Mouse (Mus musculus): ENCODE data around the gene Cluap1. TPM values are rescaled to one million over a fixed set of nuclear protein-coding genes. Genes with fewer than 3 reads are reported as not detected.

Gene Cluap1
- total and polyA plus RNA-seq, 2 experiments from 2014 or later = 5.6 to 16.2 TPM

- Histone ChIP-seq H3K27me3 (ENCODE audit: control insufficient read depth, insufficient read depth, low read length) (no peaks in the 10 kb centered on the region), H3K4me2 (ENCODE audit: low read depth, low read length) (no peak overlapping the region), H3K4me3 (ENCODE audit: low read depth, low read length) (no peak overlapping the region), H3K9ac (replicated peaks; ENCODE audit: low read depth, low read length) (no peak overlapping the region), H3K36me3 (replicated peaks; ENCODE audit: control insufficient read depth, insufficient read depth, low read length) (peaks cover 74% of the 10 kb centered on the region), H3K9me3 (replicated peaks; ENCODE audit: control insufficient read depth, low read length) (no peaks in the 10 kb centered on the region), H3K4me1 (ENCODE audit: control insufficient read depth, insufficient read depth) (no peaks in the 10 kb centered on the region), H3K27ac (ENCODE audit: low read depth) (no peak overlapping the region)
- WGBS = 93% methylated on average over 4 of the region's 4 CpGs
- DNase-seq (ENCODE audit: low spot score) (no peak), ATAC-seq (ENCODE audit: insufficient read depth, low read depth) (no peak)
- TF ChIP-seq EP300 (IDR thresholded peaks at IDR 0.05; ENCODE audit: low read depth) = no peak
- no peak for TF ChIP-seq CTCF (IDR thresholded peaks at IDR 0.05; ENCODE audit: low read depth)
These were observed 15.4 kb downstream of the Cluap1 start for GRCm38 (mm10) chr16:3923966-3924365.

- no peak overlapping the region for H3K4me3 ChIP-seq (ENCODE audit: low read depth, low read length)
- H3K4me1 ChIP-seq (ENCODE audit: control insufficient read depth, insufficient read depth) = no peaks in the 10 kb centered on the region
- ATAC-seq (ENCODE audit: insufficient read depth, low read depth) = no peak
- DNase-seq (ENCODE audit: low spot score) = no peak
- peaks cover 56% of the 10 kb centered on the region for H3K36me3 ChIP-seq (replicated peaks; ENCODE audit: control insufficient read depth, insufficient read depth, low read length)
- 57% methylated on average over 1 of the region's 1 CpGs for WGBS
- H3K9ac ChIP-seq (replicated peaks; ENCODE audit: low read depth, low read length) = no peak overlapping the region
- no peak overlapping the region for H3K4me2 ChIP-seq (ENCODE audit: low read depth, low read length)
- H3K9me3 ChIP-seq (replicated peaks; ENCODE audit: control insufficient read depth, low read length) = no peaks in the 10 kb centered on the region
- H3K27ac ChIP-seq (ENCODE audit: low read depth) = no peak overlapping the region
- no peak for TF ChIP-seq CTCF (IDR thresholded peaks at IDR 0.05; ENCODE audit: low read depth)
- no peak for TF ChIP-seq EP300 (IDR thresholded peaks at IDR 0.05; ENCODE audit: low read depth)
- no peaks in the 10 kb centered on the region for H3K27me3 ChIP-seq (ENCODE audit: control insufficient read depth, insufficient read depth, low read length)
These were observed 20.0 kb downstream of the Cluap1 start for GRCm38 (mm10) chr16:3928582-3928981.

GRCm38 (mm10) chr16:3929151-3929550 is 20.6 kb downstream of the Cluap1 start:
- no peaks in the 10 kb centered on the region for H3K9me3 ChIP-seq (replicated peaks; ENCODE audit: control insufficient read depth, low read length)
- no peak overlapping the region for H3K9ac ChIP-seq (replicated peaks; ENCODE audit: low read depth, low read length)
- no peak for TF ChIP-seq CTCF (IDR thresholded peaks at IDR 0.05; ENCODE audit: low read depth)
- no peak for TF ChIP-seq EP300 (IDR thresholded peaks at IDR 0.05; ENCODE audit: low read depth)
- H3K27ac ChIP-seq (ENCODE audit: low read depth) = no peak overlapping the region
- H3K4me2 ChIP-seq (ENCODE audit: low read depth, low read length) = no peak overlapping the region
- H3K4me3 ChIP-seq (ENCODE audit: low read depth, low read length) = no peak overlapping the region
- H3K36me3 ChIP-seq (replicated peaks; ENCODE audit: control insufficient read depth, insufficient read depth, low read length) = peaks cover 56% of the 10 kb centered on the region
- DNase-seq (ENCODE audit: low spot score) (no peak), ATAC-seq (ENCODE audit: insufficient read depth, low read depth) (no peak)
- no peaks in the 10 kb centered on the region for H3K4me1 ChIP-seq (ENCODE audit: control insufficient read depth, insufficient read depth)
- no peaks in the 10 kb centered on the region for H3K27me3 ChIP-seq (ENCODE audit: control insufficient read depth, insufficient read depth, low read length)
- 73% methylated on average over 7 of the region's 7 CpGs for WGBS

GRCm38 (mm10) chr16:3933536-3933935 is 24.9 kb downstream of the Cluap1 start:
- TF ChIP-seq CTCF (IDR thresholded peaks at IDR 0.05; ENCODE audit: low read depth) (no peak), EP300 (IDR thresholded peaks at IDR 0.05; ENCODE audit: low read depth) (no peak)
- Histone ChIP-seq H3K9me3 (replicated peaks; ENCODE audit: control insufficient read depth, low read length) (no peaks in the 10 kb centered on the region), H3K4me1 (ENCODE audit: control insufficient read depth, insufficient read depth) (no peaks in the 10 kb centered on the region), H3K27ac (ENCODE audit: low read depth) (no peak overlapping the region), H3K4me2 (ENCODE audit: low read depth, low read length) (no peak overlapping the region), H3K36me3 (replicated peaks; ENCODE audit: control insufficient read depth, insufficient read depth, low read length) (peaks cover 65% of the 10 kb centered on the region), H3K27me3 (ENCODE audit: control insufficient read depth, insufficient read depth, low read length) (no peaks in the 10 kb centered on the region), H3K9ac (replicated peaks; ENCODE audit: low read depth, low read length) (no peak overlapping the region), H3K4me3 (ENCODE audit: low read depth, low read length) (no peak overlapping the region)
- no peak for ATAC-seq (ENCODE audit: insufficient read depth, low read depth)
- DNase-seq (ENCODE audit: low spot score) = no peak
- 87% methylated on average over 6 of the region's 6 CpGs for WGBS

- no peak overlapping the region for H3K27ac ChIP-seq (ENCODE audit: low read depth)
- H3K4me2 ChIP-seq (ENCODE audit: low read depth, low read length) = no peak overlapping the region
- no peak overlapping the region for H3K4me3 ChIP-seq (ENCODE audit: low read depth, low read length)
- ATAC-seq (ENCODE audit: insufficient read depth, low read depth) (no peak), DNase-seq (ENCODE audit: low spot score) (no peak)
- 88% methylated on average over 1 of the region's 1 CpGs for WGBS
- TF ChIP-seq EP300 (IDR thresholded peaks at IDR 0.05; ENCODE audit: low read depth) = no peak
- no peak for TF ChIP-seq CTCF (IDR thresholded peaks at IDR 0.05; ENCODE audit: low read depth)
- no peaks in the 10 kb centered on the region for H3K27me3 ChIP-seq (ENCODE audit: control insufficient read depth, insufficient read depth, low read length)
- no peak overlapping the region for H3K9ac ChIP-seq (replicated peaks; ENCODE audit: low read depth, low read length)
- no peaks in the 10 kb centered on the region for H3K9me3 ChIP-seq (replicated peaks; ENCODE audit: control insufficient read depth, low read length)
- H3K4me1 ChIP-seq (ENCODE audit: control insufficient read depth, insufficient read depth) = no peaks in the 10 kb centered on the region
- peaks cover 68% of the 10 kb centered on the region for H3K36me3 ChIP-seq (replicated peaks; ENCODE audit: control insufficient read depth, insufficient read depth, low read length)
These were observed 25.5 kb downstream of the Cluap1 start for GRCm38 (mm10) chr16:3934091-3934490.

- WGBS = 77% methylated on average over 4 of the region's 4 CpGs
- TF ChIP-seq EP300 (IDR thresholded peaks at IDR 0.05; ENCODE audit: low read depth) (no peak), CTCF (IDR thresholded peaks at IDR 0.05; ENCODE audit: low read depth) (no peak)
These were observed 26.1 kb downstream of the Cluap1 start for GRCm38 (mm10) chr16:3934701-3935100.

More at GRCm38 (mm10) chr16:3934701-3935100, 26.1 kb downstream of the Cluap1 start:
- Histone ChIP-seq H3K27me3 (ENCODE audit: control insufficient read depth, insufficient read depth, low read length) (no peaks in the 10 kb centered on the region), H3K9ac (replicated peaks; ENCODE audit: low read depth, low read length) (no peak overlapping the region), H3K4me3 (ENCODE audit: low read depth, low read length) (no peak overlapping the region), H3K4me2 (ENCODE audit: low read depth, low read length) (no peak overlapping the region), H3K9me3 (replicated peaks; ENCODE audit: control insufficient read depth, low read length) (no peaks in the 10 kb centered on the region), H3K36me3 (replicated peaks; ENCODE audit: control insufficient read depth, insufficient read depth, low read length) (peaks cover 62% of the 10 kb centered on the region), H3K4me1 (ENCODE audit: control insufficient read depth, insufficient read depth) (no peaks in the 10 kb centered on the region), H3K27ac (ENCODE audit: low read depth) (no peak overlapping the region)
- DNase-seq (ENCODE audit: low spot score) (no peak), ATAC-seq (ENCODE audit: insufficient read depth, low read depth) (no peak)
